Mouse (Mus musculus) heart, embryonic 13.5 days (tissue): ENCODE results near the gene Tfg. TPM values are rescaled to one million over a fixed set of nuclear protein-coding genes. Genes with fewer than 3 reads are reported as not detected.

ENCODE experiments used
- polyA plus RNA-seq: library from polyadenylated mRNA; unstranded; fragments of >200 nt; fragmentation: Nextera tagmentation; extraction: Ambion mirVana; gene quantifications from 2 replicates; pipeline ENCODE4 v1.2.1, GENCODE M21; 2015

Tfg gene
- polyA plus RNA-seq, 1 experiment from 2014 or later, result 129 TPM

Other genes starting within 250 kb of the Tfg start
- gene Abi3bp, start 239.6 kb downstream of the Tfg start, polyA plus RNA-seq, result 1.8 and 2.5 TPM in 2 replicates
- gene Adgrg7, start 78.4 kb upstream of the Tfg start, polyA plus RNA-seq, result not detected in 2 replicates
- gene Tmem45a, start 168.7 kb upstream of the Tfg start, polyA plus RNA-seq, result 11.3 and 14.3 TPM in 2 replicates
- gene Lnp1, start 210.6 kb upstream of the Tfg start, polyA plus RNA-seq, result 0.39 and 0.93 TPM in 2 replicates